Mouse (Mus musculus) heart, adult 2 months (tissue): ENCODE data around the gene Gm3238.

Experiments
- CTCF ChIP-seq: fragments of 200-600 bp; IDR thresholded peaks from 2 replicates; pipeline ENCODE4 v1.8.1; 2022; ENCODE audit warnings: antibody characterized with exemption, mild to moderate bottlenecking, moderate library complexity
- EP300 ChIP-seq: fragments of 200-500 bp; IDR thresholded peaks from 2 replicates; pipeline ENCODE4 v1.6.1; 2011; ENCODE audit warnings: low read depth, low read length, control low read depth; ENCODE audit not compliant: insufficient read depth
- POLR2A ChIP-seq: fragments of 200-500 bp; IDR thresholded peaks from 2 replicates; pipeline ENCODE4 v1.6.1; 2011; ENCODE audit warnings: mild to moderate bottlenecking, low read depth, low read length, control low read depth; ENCODE audit not compliant: insufficient read depth

GRCm38 (mm10) chr10:77818523-77818922 lies 47.4 kb upstream of the Gm3238 start:
- no peak for TF ChIP-seq POLR2A
- TF ChIP-seq CTCF, result no peak
- no peak for TF ChIP-seq EP300
